Mouse (Mus musculus) heart, embryonic 16.5 days (tissue): ENCODE data around the gene Stk39. TPM values are rescaled to one million over a fixed set of nuclear protein-coding genes. Genes with fewer than 3 reads are reported as not detected.

Source experiments
- ATAC-seq: fragments of 200-750 bp; cut with Nextera tagmentation; replicated peaks from 2 replicates; pipeline ENCODE4 v1.8.0; 2017; ENCODE audit warnings: moderate number of reproducible peaks; ENCODE audit not compliant: insufficient read depth, low FRiP score; ENCODE audit errors: extremely low read depth
- H3K27ac ChIP-seq: fragments of 300-500 bp; sonication (generic); 2 replicates; pipeline ENCODE4 v1.5.1; 2014; ENCODE audit warnings: mild to moderate bottlenecking, low read length, control low read depth, moderate library complexity
- H3K27me3 ChIP-seq: fragments of 300-500 bp; sonication (generic); 2 replicates; pipeline ENCODE4 v1.6.1; 2014; ENCODE audit warnings: low read length, mixed read lengths; ENCODE audit not compliant: control insufficient read depth, insufficient read depth
- H3K36me3 ChIP-seq: fragments of 300-500 bp; sonication (generic); 2 replicates; pipeline ENCODE4 v1.6.1; 2014; ENCODE audit not compliant: control insufficient read depth, insufficient read depth
- H3K4me1 ChIP-seq: fragments of 300-500 bp; sonication (generic); 2 replicates; pipeline ENCODE4 v1.6.1; 2014; ENCODE audit warnings: low read length, mixed read lengths; ENCODE audit not compliant: control insufficient read depth, insufficient read depth
- H3K4me2 ChIP-seq: fragments of 300-500 bp; sonication (generic); 2 replicates; pipeline ENCODE4 v1.6.1; 2014; ENCODE audit warnings: low read depth, mild to moderate bottlenecking, control low read depth, low read length
- H3K4me3 ChIP-seq: fragments of 300-500 bp; sonication (generic); 2 replicates; pipeline ENCODE4 v1.5.1; 2014; ENCODE audit warnings: mild to moderate bottlenecking, control low read depth, low read length
- H3K9ac ChIP-seq: fragments of 300-500 bp; sonication (generic); 2 replicates; pipeline ENCODE4 v1.6.1; 2014; ENCODE audit warnings: low read length, control low read depth
- H3K9me3 ChIP-seq: fragments of 300-500 bp; sonication (generic); replicated peaks from 2 replicates; pipeline ENCODE4 v1.6.1; 2016; ENCODE audit warnings: low read length; ENCODE audit not compliant: control insufficient read depth
- WGBS: fragments of 180-500 bp; shearing (Covaris S2); extraction: QIAGEN DNeasy Blood & Tissue Kit; methylation state at CpG from one replicate; pipeline ENCODE4 v1.1.7; 2014; 5-methylcytosine and 5-hydroxymethylcytosine counted together
- polyA plus RNA-seq: library from polyadenylated mRNA; unstranded; fragments of >200 nt; fragmentation: Nextera tagmentation; extraction: Ambion mirVana; gene quantifications from 2 replicates; pipeline ENCODE4 v1.2.1, GENCODE M21; 2015

Gene Stk39
- polyA plus RNA-seq, 1 experiment from 2014 or later, result 61.8 TPM

GRCm38 (mm10) chr2:68433736-68434312 is 38.2 kb downstream of the Stk39 start:
- no peaks in the 10 kb centered on the region for H3K27me3 ChIP-seq
- H3K4me3 ChIP-seq, result no peak overlapping the region
- H3K36me3 ChIP-seq, result no peaks in the 10 kb centered on the region
- H3K4me2 ChIP-seq, result no peak overlapping the region
- no peaks in the 10 kb centered on the region for H3K9me3 ChIP-seq
- peak overlapping the region; percentile 75 for H3K27ac ChIP-seq
- no peak overlapping the region for H3K9ac ChIP-seq
- H3K4me1 ChIP-seq, result peaks cover 81% of the 10 kb centered on the region
- no peak for ATAC-seq
- WGBS, result 61% methylated on average over 9 of the region's 9 CpGs

- no peaks in the 10 kb centered on the region for H3K27me3 ChIP-seq
- 22% methylated on average over 4 of the region's 4 CpGs for WGBS
- no peak overlapping the region for H3K9ac ChIP-seq
- no peaks in the 10 kb centered on the region for H3K9me3 ChIP-seq
- H3K4me1 ChIP-seq, result peaks cover 84% of the 10 kb centered on the region
- H3K36me3 ChIP-seq, result no peaks in the 10 kb centered on the region
- ATAC-seq, result no peak
- no peak overlapping the region for H3K4me3 ChIP-seq
- H3K4me2 ChIP-seq, result no peak overlapping the region
- H3K27ac ChIP-seq, result peak overlapping the region; percentile 75
These were observed 39.2 kb downstream of the Stk39 start for GRCm38 (mm10) chr2:68432834-68433233.

- H3K9me3 ChIP-seq, result no peaks in the 10 kb centered on the region
- ATAC-seq, result peak; percentile 92
- H3K4me2 ChIP-seq, result peak overlapping the region; percentile 56
- 37% methylated on average over 14 of the region's 14 CpGs for WGBS
- H3K36me3 ChIP-seq, result no peaks in the 10 kb centered on the region
- H3K9ac ChIP-seq, result peak overlapping the region; percentile 15
- no peaks in the 10 kb centered on the region for H3K27me3 ChIP-seq
- no peak overlapping the region for H3K4me3 ChIP-seq
- H3K27ac ChIP-seq, result peak overlapping the region; percentile 97
- H3K4me1 ChIP-seq, result peaks cover 80% of the 10 kb centered on the region
These were observed 40.8 kb downstream of the Stk39 start for GRCm38 (mm10) chr2:68431024-68431962.

- peak overlapping the region; percentile 97 for H3K27ac ChIP-seq
- H3K4me2 ChIP-seq, result peak overlapping the region; percentile 56
- 0 out of 2 replicates have a peak, but pooled peaks cover 3% of the 10 kb centered on the region for H3K36me3 ChIP-seq
- WGBS, result 31% methylated on average over 5 of the region's 5 CpGs
- no peaks in the 10 kb centered on the region for H3K27me3 ChIP-seq
- peak overlapping the region; percentile 43; the same call in 1 of the 2 replicates for H3K9ac ChIP-seq
- peak; percentile 72 for ATAC-seq
- no peaks in the 10 kb centered on the region for H3K9me3 ChIP-seq
- H3K4me3 ChIP-seq, result no peak overlapping the region
- peaks cover 72% of the 10 kb centered on the region for H3K4me1 ChIP-seq
These were observed 41.6 kb downstream of the Stk39 start for GRCm38 (mm10) chr2:68430493-68430892.

GRCm38 (mm10) chr2:68429436-68429835 is 42.6 kb downstream of the Stk39 start:
- 80% methylated on average over 4 of the region's 4 CpGs for WGBS
- H3K9ac ChIP-seq, result no peak overlapping the region
- ATAC-seq, result no peak
- no peak overlapping the region for H3K27ac ChIP-seq
- H3K4me1 ChIP-seq, result peaks cover 65% of the 10 kb centered on the region
- H3K4me3 ChIP-seq, result no peak overlapping the region
- peaks cover 3% of the 10 kb centered on the region; the same call in 1 of the 2 replicates for H3K36me3 ChIP-seq
- H3K9me3 ChIP-seq, result no peaks in the 10 kb centered on the region
- no peak overlapping the region for H3K4me2 ChIP-seq
- H3K27me3 ChIP-seq, result no peaks in the 10 kb centered on the region

GRCm38 (mm10) chr2:68426977-68427577 is 45.0 kb downstream of the Stk39 start:
- 54% methylated on average over 5 of the region's 5 CpGs for WGBS
- no peak overlapping the region for H3K9ac ChIP-seq
- H3K36me3 ChIP-seq, result peaks cover 3% of the 10 kb centered on the region; the same call in 1 of the 2 replicates
- H3K9me3 ChIP-seq, result no peaks in the 10 kb centered on the region
- no peaks in the 10 kb centered on the region for H3K27me3 ChIP-seq
- no peak overlapping the region for H3K4me2 ChIP-seq
- peaks cover 48% of the 10 kb centered on the region for H3K4me1 ChIP-seq
- ATAC-seq, result no peak
- H3K4me3 ChIP-seq, result no peak overlapping the region
- peak overlapping the region; percentile 29; the same call in 1 of the 2 replicates for H3K27ac ChIP-seq

- Histone ChIP-seq H3K9ac (no peak overlapping the region), H3K27me3 (no peaks in the 10 kb centered on the region), H3K4me3 (no peak overlapping the region), H3K27ac (no peak overlapping the region), H3K9me3 (no peaks in the 10 kb centered on the region), H3K4me2 (no peak overlapping the region), H3K4me1 (peaks cover 47% of the 10 kb centered on the region), H3K36me3 (peaks cover 3% of the 10 kb centered on the region; the same call in 1 of the 2 replicates)
- WGBS, result 65% methylated on average over 4 of the region's 4 CpGs
- ATAC-seq, result no peak
These were observed 46.0 kb downstream of the Stk39 start for GRCm38 (mm10) chr2:68426074-68426473.

GRCm38 (mm10) chr2:68421002-68421401 is 51.1 kb downstream of the Stk39 start:
- Histone ChIP-seq H3K36me3 (peaks cover under 1% of the 10 kb centered on the region; the same call in 1 of the 2 replicates), H3K27me3 (no peaks in the 10 kb centered on the region), H3K4me2 (no peak overlapping the region), H3K27ac (peak overlapping the region; percentile 11), H3K4me3 (no peak overlapping the region), H3K9ac (no peak overlapping the region), H3K9me3 (no peaks in the 10 kb centered on the region), H3K4me1 (peaks cover 38% of the 10 kb centered on the region)
- 38% methylated on average over 6 of the region's 6 CpGs for WGBS
- ATAC-seq, result peak; percentile 33; the same call in 1 of the 2 replicates
